Mouse (Mus musculus) cortical plate, adult 2 months (tissue): ENCODE measurements at regions not wholly inside any gene's neighbourhood (a gene's known extent, or its start where the extent isn't known, plus 50 kb on each side); places are given as distances from the start of the nearest gene placed in this dataset.
A peak's percentile ranks its signal among the peaks of the same experiment; 100 is the strongest.

Source experiments
- H3K27ac ChIP-seq: fragments of 200-500 bp; 2 replicates; pipeline ENCODE4 v1.5.1; 2012; ENCODE audit warnings: low read length, control low read depth, inconsistent platforms; ENCODE audit not compliant: insufficient read depth
- H3K4me1 ChIP-seq: fragments of 200-500 bp; 2 replicates; pipeline ENCODE4 v1.6.1; 2011; ENCODE audit warnings: low read length; ENCODE audit not compliant: control insufficient read depth, insufficient read depth
- H3K4me3 ChIP-seq: fragments of 200-500 bp; 2 replicates; pipeline ENCODE4 v1.5.1; 2011; ENCODE audit warnings: mild to moderate bottlenecking, low read length, control low read depth; ENCODE audit not compliant: insufficient read depth
- CTCF ChIP-seq: fragments of 200-500 bp; IDR thresholded peaks from 2 replicates; pipeline ENCODE4 v1.5.1; 2011; ENCODE audit warnings: mild to moderate bottlenecking, control low read depth, low read length; ENCODE audit not compliant: insufficient read depth; ENCODE audit errors: extremely low read depth
- POLR2A ChIP-seq: fragments of 200-500 bp; IDR thresholded peaks from 2 replicates; pipeline ENCODE4 v1.6.1; 2011; ENCODE audit warnings: mild to moderate bottlenecking, low read length, control low read depth; ENCODE audit not compliant: insufficient read depth; ENCODE audit errors: extremely low read depth

GRCm38 (mm10) chr1:142734108-142734507 is 906.4 kb upstream of the B3galt2 start:
- Histone ChIP-seq H3K4me3 (no peak overlapping the region), H3K27ac (no peak overlapping the region), H3K4me1 (no peaks in the 10 kb centered on the region)
- no peak for TF ChIP-seq CTCF
- TF ChIP-seq POLR2A: no peak

GRCm38 (mm10) chr1:142738376-142738775 is 902.1 kb upstream of the B3galt2 start:
- TF ChIP-seq CTCF (no peak), POLR2A (no peak)
- Histone ChIP-seq H3K4me1 (no peaks in the 10 kb centered on the region), H3K4me3 (no peak overlapping the region), H3K27ac (no peak overlapping the region)

- H3K4me1 ChIP-seq: no peaks in the 10 kb centered on the region
- TF ChIP-seq POLR2A (no peak), CTCF (peak; percentile 28; the same call in 1 of the 2 replicates)
- no peak overlapping the region for H3K27ac ChIP-seq
- no peak overlapping the region for H3K4me3 ChIP-seq
Observed at GRCm38 (mm10) chr1:142742307-142742706, 898.2 kb upstream of the B3galt2 start.

- TF ChIP-seq POLR2A (no peak), CTCF (no peak)
- H3K27ac ChIP-seq: no peak overlapping the region
Observed at GRCm38 (mm10) chr1:142771010-142771409, 869.5 kb upstream of the B3galt2 start.

More at GRCm38 (mm10) chr1:142771010-142771409, 869.5 kb upstream of the B3galt2 start:
- no peaks in the 10 kb centered on the region for H3K4me1 ChIP-seq
- no peak overlapping the region for H3K4me3 ChIP-seq
